Mouse (Mus musculus) liver, adult 10 weeks (tissue): Measurements from ENCODE around the gene Melk. TPM values are rescaled to one million over a fixed set of nuclear protein-coding genes. Genes with fewer than 3 reads are reported as not detected.

Experiments used
- polyA plus RNA-seq: library from polyadenylated mRNA; stranded (reverse); fragments of 350-450 nt; fragmentation: Illumina TruSeq; extraction: RNeasy Lipid Tissue Mini Kit (QIAGEN cat#74804); gene quantifications from one replicate; pipeline ENCODE4 v1.2.3, GENCODE M21; 2014; ENCODE audit warnings: low read depth, low replicate concordance

Gene Melk
- polyA plus RNA-seq, result not detected

DNA sequence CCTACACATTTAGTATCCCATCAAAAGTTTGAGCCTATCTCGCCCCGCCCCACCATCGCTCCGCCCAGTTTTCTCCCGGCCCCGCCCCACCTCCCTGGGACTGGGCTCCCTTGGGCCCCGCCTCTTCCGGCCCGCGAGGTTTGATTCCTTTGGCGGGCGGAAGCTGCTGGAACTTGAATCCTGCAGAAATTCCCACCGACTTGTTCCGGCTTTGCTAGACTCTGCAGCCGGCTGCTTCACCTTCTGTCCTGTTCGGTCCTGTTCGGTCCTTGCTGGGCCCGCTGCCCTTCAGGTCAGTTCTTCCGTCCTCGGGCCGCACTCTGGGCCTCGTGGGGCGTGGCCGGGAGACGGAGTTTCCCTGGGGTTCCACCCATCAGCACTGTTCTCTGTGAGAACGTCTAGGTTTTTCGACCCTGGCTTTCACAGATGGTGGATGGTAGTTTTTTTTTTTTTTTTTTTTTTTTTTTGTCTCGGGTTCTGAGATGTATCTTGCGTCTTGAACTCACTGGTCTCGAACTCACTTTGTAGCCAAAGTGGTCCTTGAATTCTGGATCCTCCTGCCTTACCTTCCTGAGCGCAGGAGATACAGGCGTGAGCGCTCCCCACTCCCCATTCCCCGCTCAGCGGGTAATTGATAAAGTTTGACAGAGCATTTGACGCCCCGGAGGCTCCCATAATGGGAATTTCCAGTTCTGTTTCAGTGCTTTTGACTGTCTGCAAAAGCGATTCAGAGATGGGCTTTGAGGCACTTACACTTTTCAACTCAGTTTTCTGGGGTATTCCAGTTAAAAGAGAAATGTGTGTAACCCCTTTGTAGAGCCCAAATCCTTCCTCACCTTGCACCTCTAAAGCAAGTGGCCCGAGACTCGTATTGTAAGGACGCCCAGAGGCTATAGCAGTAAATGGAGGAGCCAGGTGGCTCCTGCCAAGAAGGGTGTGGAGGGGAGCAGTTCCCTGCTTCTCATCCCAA is at the start of gene Melk:
Gene Melk (plus strand): TSS at position 96 of the 970 bp plus-strand sequence.

Other genes with a start within 250 kb of the Melk start
- 60.7 TPM for gene Gne, start 216.7 kb upstream of the Melk start, polyA plus RNA-seq
- gene Rnf38, start 67.1 kb upstream of the Melk start, polyA plus RNA-seq, result 9.6 TPM